Mouse (Mus musculus): Measurements from ENCODE around the gene Fggy.

- no peak for TF ChIP-seq EP300 (IDR thresholded peaks at IDR 0.05; ENCODE audit: insufficient read depth, low read depth, low read length)
- no peak for TF ChIP-seq CTCF (IDR thresholded peaks at IDR 0.05)
These were observed 77.6 kb downstream of the Fggy start for GRCm38 (mm10) chr4:95634903-95635302.
